Mouse (Mus musculus) kidney, adult 2 months (tissue): ENCODE measurements at regions not wholly inside any gene's neighbourhood (a gene's known extent, or its start where the extent isn't known, plus 50 kb on each side); places are given as distances from the start of the nearest gene placed in this dataset.
A peak's percentile ranks its signal among the peaks of the same experiment; 100 is the strongest.

Experiments used
- DNase-seq: peaks from one replicate; pipeline ENCODE4 v3.0.0; 2021
- H3K27ac ChIP-seq: fragments of 200-500 bp; 2 replicates; pipeline ENCODE4 v1.5.1; 2012; ENCODE audit warnings: low read depth, low read length, control low read depth, inconsistent platforms; ENCODE audit not compliant: insufficient read depth
- H3K27me3 ChIP-seq: fragments of 200-500 bp; replicated peaks from 2 replicates; pipeline ENCODE4 v1.6.1; 2012; ENCODE audit warnings: mild to moderate bottlenecking, moderate library complexity, low read length, inconsistent platforms; ENCODE audit not compliant: control insufficient read depth, insufficient read depth
- H3K36me3 ChIP-seq: fragments of 200-500 bp; 2 replicates; pipeline ENCODE4 v1.6.1; 2012; ENCODE audit warnings: mild to moderate bottlenecking, moderate library complexity, low read length, inconsistent platforms; ENCODE audit not compliant: control insufficient read depth, insufficient read depth
- H3K4me1 ChIP-seq: fragments of 200-500 bp; 2 replicates; pipeline ENCODE4 v1.6.1; 2011; ENCODE audit warnings: low read length; ENCODE audit not compliant: control insufficient read depth, insufficient read depth
- H3K4me3 ChIP-seq: fragments of 200-500 bp; 2 replicates; pipeline ENCODE4 v1.5.1; 2011; ENCODE audit warnings: mild to moderate bottlenecking, low read depth, low read length, control low read depth; ENCODE audit not compliant: insufficient read depth
- CTCF ChIP-seq: fragments of 200-500 bp; conservative IDR thresholded peaks from 2 replicates; pipeline ENCODE4 v1.5.1; 2011; ENCODE audit warnings: low read depth, mild to moderate bottlenecking, control low read depth, low read length, moderate library complexity, mixed read lengths; ENCODE audit not compliant: insufficient read depth, insufficient read length
- POLR2A ChIP-seq: fragments of 200-500 bp; IDR thresholded peaks from one replicate; pipeline ENCODE4 v1.6.1; 2011; ENCODE audit warnings: low read depth, low read length, control low read depth
- WGBS: fragments of 180-500 bp; shearing (Covaris S2); methylation state at CpG from one replicate; pipeline ENCODE4 v1.1.7; 2018; 5-methylcytosine and 5-hydroxymethylcytosine counted together

GRCm38 (mm10) chr13:98579731-98580130 is 57.5 kb downstream of the Tmem174 start:
- Histone ChIP-seq H3K27ac (no peak overlapping the region), H3K4me3 (no peak overlapping the region), H3K36me3 (no peaks in the 10 kb centered on the region), H3K27me3 (no peaks in the 10 kb centered on the region), H3K4me1 (no peaks in the 10 kb centered on the region)
- DNase-seq, result peak; percentile 35
- WGBS, result 82% methylated on average over 3 of the region's 3 CpGs
- no peak for TF ChIP-seq POLR2A
- TF ChIP-seq CTCF, result no peak

- H3K4me3 ChIP-seq, result no peak overlapping the region
- H3K4me1 ChIP-seq, result no peaks in the 10 kb centered on the region
- 59% methylated on average over 11 of the region's 11 CpGs for WGBS
- no peak for DNase-seq
- H3K36me3 ChIP-seq, result no peaks in the 10 kb centered on the region
- H3K27me3 ChIP-seq, result no peaks in the 10 kb centered on the region
- TF ChIP-seq CTCF (no peak), POLR2A (no peak)
- no peak overlapping the region for H3K27ac ChIP-seq
Observed at GRCm38 (mm10) chr13:98578426-98579066, 58.7 kb downstream of the Tmem174 start.

- Histone ChIP-seq H3K4me3 (no peak overlapping the region), H3K36me3 (no peaks in the 10 kb centered on the region), H3K27me3 (no peaks in the 10 kb centered on the region), H3K27ac (no peak overlapping the region), H3K4me1 (no peaks in the 10 kb centered on the region)
- no peak for TF ChIP-seq CTCF
- no peak for TF ChIP-seq POLR2A
- no peak for DNase-seq
- 92% methylated on average over 3 of the region's 3 CpGs for WGBS
Observed at GRCm38 (mm10) chr13:98576061-98576460, 61.1 kb downstream of the Tmem174 start.

- Histone ChIP-seq H3K27me3 (no peaks in the 10 kb centered on the region), H3K4me3 (no peak overlapping the region), H3K27ac (no peak overlapping the region), H3K36me3 (no peaks in the 10 kb centered on the region), H3K4me1 (no peaks in the 10 kb centered on the region)
- no peak for TF ChIP-seq POLR2A
- TF ChIP-seq CTCF, result no peak
- WGBS, result 72% methylated on average over 12 of the region's 12 CpGs
- DNase-seq, result no peak
Observed at GRCm38 (mm10) chr13:98574057-98574323, 63.2 kb downstream of the Tmem174 start.

- no peak for DNase-seq
- Histone ChIP-seq H3K27me3 (no peaks in the 10 kb centered on the region), H3K27ac (no peak overlapping the region), H3K4me1 (no peaks in the 10 kb centered on the region), H3K36me3 (no peaks in the 10 kb centered on the region), H3K4me3 (no peak overlapping the region)
- no peak for TF ChIP-seq CTCF
- no peak for TF ChIP-seq POLR2A
- WGBS, result 59% methylated on average over 39 of the region's 39 CpGs
Observed at GRCm38 (mm10) chr13:98573261-98574056, 63.8 kb downstream of the Tmem174 start.

- Histone ChIP-seq H3K36me3 (no peaks in the 10 kb centered on the region), H3K27ac (no peak overlapping the region), H3K27me3 (no peaks in the 10 kb centered on the region), H3K4me1 (no peaks in the 10 kb centered on the region), H3K4me3 (no peak overlapping the region)
- no peak for DNase-seq
- 7% methylated on average over 50 of the region's 50 CpGs for WGBS
- TF ChIP-seq POLR2A (no peak), CTCF (no peak)
Observed at GRCm38 (mm10) chr13:98572581-98573260, 64.5 kb downstream of the Tmem174 start.

- H3K4me3 ChIP-seq, result no peak overlapping the region
- H3K36me3 ChIP-seq, result no peaks in the 10 kb centered on the region
- no peak for DNase-seq
- TF ChIP-seq CTCF, result no peak
- no peak for TF ChIP-seq POLR2A
- H3K4me1 ChIP-seq, result no peaks in the 10 kb centered on the region
- no peak overlapping the region for H3K27ac ChIP-seq
- H3K27me3 ChIP-seq, result no peaks in the 10 kb centered on the region
- WGBS, result 32% methylated on average over 9 of the region's 14 CpGs
Observed at GRCm38 (mm10) chr13:98572011-98572570, 65.1 kb downstream of the Tmem174 start.
